Mouse (Mus musculus) thymus, postnatal 0 days (tissue): ENCODE measurements around the gene Map1s. TPM values are rescaled to one million over a fixed set of nuclear protein-coding genes. Genes with fewer than 3 reads are reported as not detected.
A peak's percentile ranks its signal among the peaks of the same experiment; 100 is the strongest.

ENCODE experiments used
- DNase-seq: peaks from one replicate; pipeline ENCODE4 v3.0.0-alpha.2; 2015; ENCODE audit warnings: low spot score
- polyA plus RNA-seq: library from polyadenylated mRNA; unstranded; fragments of >200 nt; fragmentation: Nextera tagmentation; extraction: Ambion mirVana; gene quantifications from 2 replicates; pipeline ENCODE4 v1.2.1, GENCODE M21; 2015

Gene Map1s
- polyA plus RNA-seq = 45.0 and 45.3 TPM in 2 replicates

GRCm38 (mm10) chr8:70905831-70906736 lies at the start of gene Map1s:
Gene Map1s, plus strand, starts transcription at chr8:70905932.
- DNase-seq = peak; percentile 91

- no peak for DNase-seq
Measured at GRCm38 (mm10) chr8:70856028-70856427, 49.7 kb upstream of the Map1s start.

GRCm38 (mm10) chr8:70856541-70857197 lies 49.1 kb upstream of the Map1s start:
- peak; percentile 61 for DNase-seq

- peak; percentile 52 for DNase-seq
Measured at GRCm38 (mm10) chr8:70857516-70857915, 48.2 kb upstream of the Map1s start.

GRCm38 (mm10) chr8:70862824-70863641 lies 42.7 kb upstream of the Map1s start, which contains the start of gene Kcnn1:
Gene Kcnn1, minus strand, starts transcription at chr8:70863258.
- no peak for DNase-seq

GRCm38 (mm10) chr8:70863956-70864711 lies 41.6 kb upstream of the Map1s start:
- no peak for DNase-seq

GRCm38 (mm10) chr8:70864712-70865221 lies 41.0 kb upstream of the Map1s start:
- peak; percentile 42 for DNase-seq

- DNase-seq = peak; percentile 100
Measured at GRCm38 (mm10) chr8:70865350-70866000, 40.3 kb upstream of the Map1s start.

GRCm38 (mm10) chr8:70866001-70866520 lies 39.7 kb upstream of the Map1s start:
- no peak for DNase-seq

- DNase-seq = no peak
Measured at GRCm38 (mm10) chr8:70866566-70866965, 39.2 kb upstream of the Map1s start.

GRCm38 (mm10) chr8:70868559-70869198 lies 37.1 kb upstream of the Map1s start:
- peak; percentile 67 for DNase-seq

GRCm38 (mm10) chr8:70869199-70869571 lies 36.5 kb upstream of the Map1s start:
- DNase-seq = no peak

- peak; percentile 66 for DNase-seq
Measured at GRCm38 (mm10) chr8:70869601-70870041, 36.1 kb upstream of the Map1s start.

GRCm38 (mm10) chr8:70871195-70871807 lies 34.4 kb upstream of the Map1s start:
- DNase-seq = no peak

GRCm38 (mm10) chr8:70872643-70873363 lies 32.9 kb upstream of the Map1s start:
- no peak for DNase-seq

- peak; percentile 96 for DNase-seq
Measured at GRCm38 (mm10) chr8:70873364-70873985, 32.3 kb upstream of the Map1s start, which contains the start of gene Ccdc124. Gene Ccdc124, minus strand, starts transcription at chr8:70873935.

- no peak for DNase-seq
Measured at GRCm38 (mm10) chr8:70874441-70874840, 31.3 kb upstream of the Map1s start.
